Mouse (Mus musculus) ovary, postnatal 36 days (tissue): ENCODE measurements at regions not wholly inside any gene's neighbourhood (a gene's known extent, or its start where the extent isn't known, plus 50 kb on each side); places are given as distances from the start of the nearest gene placed in this dataset.

Experiments
- DNase-seq: peaks from one replicate; pipeline ENCODE4 v3.0.0; 2022; ENCODE audit warnings: low spot score, mixed read lengths

GRCm38 (mm10) chr12:117430886-117431285 is 85.4 kb upstream of the Rapgef5 start:
- no peak for DNase-seq

- no peak for DNase-seq
Measured at GRCm38 (mm10) chr12:117432788-117433187, 83.5 kb upstream of the Rapgef5 start.

GRCm38 (mm10) chr12:117437011-117437410 is 79.3 kb upstream of the Rapgef5 start:
- no peak for DNase-seq

GRCm38 (mm10) chr12:117439015-117439605 is 77.2 kb upstream of the Rapgef5 start:
- DNase-seq: no peak

- no peak for DNase-seq
Measured at GRCm38 (mm10) chr12:117444247-117444989, 71.9 kb upstream of the Rapgef5 start.

GRCm38 (mm10) chr12:117447223-117447622 is 69.1 kb upstream of the Rapgef5 start:
- DNase-seq: no peak

GRCm38 (mm10) chr12:117447843-117448728 is 68.2 kb upstream of the Rapgef5 start:
- DNase-seq: no peak

- DNase-seq: no peak
Measured at GRCm38 (mm10) chr12:117449080-117449479, 67.2 kb upstream of the Rapgef5 start.

- no peak for DNase-seq
Measured at GRCm38 (mm10) chr12:117450106-117450505, 66.2 kb upstream of the Rapgef5 start.

GRCm38 (mm10) chr12:117450871-117451270 is 65.4 kb upstream of the Rapgef5 start:
- no peak for DNase-seq

- DNase-seq: no peak
Measured at GRCm38 (mm10) chr12:117451441-117451840, 64.8 kb upstream of the Rapgef5 start.

GRCm38 (mm10) chr12:117455800-117456199 is 60.5 kb upstream of the Rapgef5 start:
- no peak for DNase-seq

- DNase-seq: no peak
Measured at GRCm38 (mm10) chr12:117458132-117459070, 57.9 kb upstream of the Rapgef5 start.

GRCm38 (mm10) chr12:117459541-117459940 is 56.7 kb upstream of the Rapgef5 start:
- DNase-seq: no peak

GRCm38 (mm10) chr12:117465206-117465605 is 51.1 kb upstream of the Rapgef5 start:
- DNase-seq: no peak

GRCm38 (mm10) chr12:117465998-117466397 is 50.3 kb upstream of the Rapgef5 start:
- DNase-seq: no peak
